Mouse (Mus musculus) forebrain, embryonic 10.5 days (tissue): ENCODE data around the gene Maml3. TPM values are rescaled to one million over a fixed set of nuclear protein-coding genes. Genes with fewer than 3 reads are reported as not detected.

Experiments used
- DNase-seq: peaks from one replicate; pipeline ENCODE4 v3.0.0-alpha.2; 2017; ENCODE audit warnings: low spot score; ENCODE audit errors: extremely low spot score
- H3K27ac ChIP-seq: fragments of 300-500 bp; sonication (generic); 2 replicates; pipeline ENCODE4 v1.5.1; 2016; ENCODE audit warnings: mild to moderate bottlenecking
- H3K27me3 ChIP-seq: fragments of 300-500 bp; sonication (generic); 2 replicates; pipeline ENCODE4 v1.6.1; 2016; ENCODE audit warnings: mild to moderate bottlenecking; ENCODE audit not compliant: poor library complexity, severe bottlenecking
- H3K36me3 ChIP-seq: fragments of 300-500 bp; sonication (generic); replicated peaks from 2 replicates; pipeline ENCODE4 v1.6.1; 2016; ENCODE audit warnings: mild to moderate bottlenecking, moderate library complexity
- H3K4me1 ChIP-seq: fragments of 300-500 bp; sonication (generic); 2 replicates; pipeline ENCODE4 v1.6.1; 2016
- H3K4me3 ChIP-seq: fragments of 300-500 bp; sonication (generic); 2 replicates; pipeline ENCODE4 v1.5.1; 2016; ENCODE audit warnings: mild to moderate bottlenecking, moderate library complexity
- H3K9me3 ChIP-seq: fragments of 300-500 bp; sonication (generic); 2 replicates; pipeline ENCODE4 v1.6.1; 2016; ENCODE audit warnings: mild to moderate bottlenecking, moderate library complexity
- WGBS: fragments of 180-500 bp; shearing (Covaris S2); methylation state at CpG from one replicate; pipeline ENCODE4 v1.1.7; 2016; 5-methylcytosine and 5-hydroxymethylcytosine counted together
- polyA plus RNA-seq: library from polyadenylated mRNA; unstranded; fragments of >200 nt; fragmentation: Nextera tagmentation; extraction: Ambion mirVana; gene quantifications from 2 replicates; pipeline ENCODE4 v1.2.1, GENCODE M21; 2016

Gene Maml3
- polyA plus RNA-seq, 1 experiment from 2014 or later = 5.6 TPM

DNA sequence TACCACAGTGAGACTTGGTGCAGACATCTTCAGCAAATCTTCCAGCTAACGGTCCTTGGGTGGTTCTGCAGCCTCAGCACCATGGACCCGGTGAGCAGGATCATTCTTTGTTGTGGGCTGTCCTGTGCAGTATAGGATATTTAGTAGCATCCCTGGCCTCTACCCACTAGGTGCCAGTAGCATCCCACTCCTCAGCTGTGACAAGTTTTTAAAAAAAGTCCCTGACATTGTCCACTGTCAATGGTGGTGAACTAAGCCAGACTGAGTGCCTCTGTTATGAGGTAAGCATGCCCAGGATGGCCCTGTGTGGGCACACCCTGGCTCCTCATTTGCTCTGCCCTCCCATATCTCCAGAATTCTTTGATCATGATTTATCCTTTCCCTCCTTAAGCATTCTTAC is 453.7 kb downstream of the Maml3 start:
- 90% methylated on average over 2 of the region's 2 CpGs for WGBS
- Histone ChIP-seq H3K4me3 (no peak overlapping the region), H3K27me3 (no peaks in the 10 kb centered on the region), H3K36me3 (no peaks in the 10 kb centered on the region), H3K4me1 (peaks cover 40% of the 10 kb centered on the region), H3K9me3 (no peaks in the 10 kb centered on the region), H3K27ac (no peak overlapping the region)
- no peak for DNase-seq

DNA sequence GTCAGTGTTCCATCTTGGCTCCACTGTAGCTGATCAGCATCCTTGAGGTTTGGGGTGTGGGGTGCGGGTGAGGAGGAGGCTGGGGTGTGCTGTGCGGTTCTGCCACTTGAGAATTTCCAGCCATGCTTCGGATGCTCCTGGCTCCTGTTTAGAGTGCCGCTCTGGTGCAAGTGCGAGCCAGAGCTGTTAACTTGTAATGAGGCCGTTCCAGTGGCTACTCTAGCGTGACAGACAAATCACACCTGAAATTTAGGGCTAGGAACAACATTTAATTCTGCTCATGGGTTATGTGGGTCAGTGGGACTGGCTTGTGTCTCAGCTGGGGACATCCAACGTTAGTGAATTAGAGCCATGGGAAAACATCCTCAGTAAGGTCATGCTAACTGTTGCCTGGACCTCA is 454.9 kb downstream of the Maml3 start:
- Histone ChIP-seq H3K27ac (no peak overlapping the region), H3K9me3 (no peaks in the 10 kb centered on the region; the same call in 1 of the 2 replicates), H3K4me3 (no peak overlapping the region), H3K27me3 (no peaks in the 10 kb centered on the region), H3K4me1 (peaks cover 40% of the 10 kb centered on the region), H3K36me3 (no peaks in the 10 kb centered on the region)
- no peak for DNase-seq
- 83% methylated on average over 8 of the region's 8 CpGs for WGBS

DNA sequence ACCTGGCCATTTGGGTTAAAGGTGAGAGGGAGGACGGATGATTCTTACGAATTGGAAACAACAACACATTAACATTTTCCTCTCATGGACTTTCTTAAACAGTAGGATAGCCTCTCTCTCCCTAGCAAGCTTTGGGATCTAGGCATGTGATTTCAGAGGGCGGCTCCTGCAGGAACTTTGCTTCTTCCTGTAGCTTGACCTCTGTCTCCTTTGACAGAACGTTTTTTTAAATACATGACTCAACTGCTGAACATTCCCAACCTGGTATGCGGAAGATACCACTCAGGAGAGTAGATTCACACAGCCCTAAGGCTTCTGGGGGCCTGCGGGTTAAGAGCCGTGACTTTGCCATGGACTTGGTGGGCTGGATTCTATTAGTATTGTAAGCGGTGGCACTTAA is 455.4 kb downstream of the Maml3 start:
- Histone ChIP-seq H3K27ac (no peak overlapping the region), H3K9me3 (peaks cover 3% of the 10 kb centered on the region; the same call in 1 of the 2 replicates), H3K27me3 (no peaks in the 10 kb centered on the region), H3K4me3 (no peak overlapping the region), H3K36me3 (no peaks in the 10 kb centered on the region), H3K4me1 (peaks cover 40% of the 10 kb centered on the region)
- no peak for DNase-seq
- 73% methylated on average over 8 of the region's 8 CpGs for WGBS

DNA sequence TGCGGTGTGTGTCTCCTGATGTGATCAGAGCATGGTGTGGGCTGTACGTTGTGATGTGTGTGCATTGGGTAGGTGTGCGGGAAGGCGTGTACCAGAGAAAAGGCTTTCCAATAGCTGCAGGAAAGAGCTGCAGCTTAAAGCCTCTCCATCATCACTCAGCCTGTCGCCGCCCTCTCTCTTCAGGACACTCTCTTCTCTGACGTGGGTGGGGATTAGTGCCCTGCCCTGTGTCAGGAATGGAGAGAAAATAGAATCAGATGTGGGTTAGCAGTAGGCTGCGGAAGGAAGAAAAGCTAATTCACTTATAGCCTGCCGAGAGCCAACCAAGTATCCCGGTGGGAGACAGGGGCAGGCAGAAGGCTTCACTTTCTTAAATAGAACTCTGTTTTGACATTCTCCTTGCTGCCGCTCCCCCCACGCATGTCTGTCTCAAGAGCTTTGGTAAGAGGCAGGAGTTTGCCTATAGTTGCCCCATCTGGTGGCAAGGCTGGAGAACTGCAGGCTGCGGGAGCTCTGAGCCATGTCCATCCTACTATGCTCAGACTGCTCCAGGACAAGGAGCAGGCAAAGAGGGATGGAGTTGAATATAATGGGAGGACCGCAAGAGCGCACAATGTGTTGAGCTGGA is 456.7 kb downstream of the Maml3 start:
- Histone ChIP-seq H3K27me3 (no peaks in the 10 kb centered on the region), H3K27ac (peak overlapping the region; percentile 41; the same call in 1 of the 2 replicates), H3K9me3 (peaks cover 3% of the 10 kb centered on the region; the same call in 1 of the 2 replicates), H3K36me3 (no peaks in the 10 kb centered on the region), H3K4me3 (peak overlapping the region; percentile 24; the same call in 1 of the 2 replicates), H3K4me1 (peaks cover 34% of the 10 kb centered on the region)
- 40% methylated on average over 15 of the region's 15 CpGs for WGBS
- DNase-seq = peak; percentile 80

DNA sequence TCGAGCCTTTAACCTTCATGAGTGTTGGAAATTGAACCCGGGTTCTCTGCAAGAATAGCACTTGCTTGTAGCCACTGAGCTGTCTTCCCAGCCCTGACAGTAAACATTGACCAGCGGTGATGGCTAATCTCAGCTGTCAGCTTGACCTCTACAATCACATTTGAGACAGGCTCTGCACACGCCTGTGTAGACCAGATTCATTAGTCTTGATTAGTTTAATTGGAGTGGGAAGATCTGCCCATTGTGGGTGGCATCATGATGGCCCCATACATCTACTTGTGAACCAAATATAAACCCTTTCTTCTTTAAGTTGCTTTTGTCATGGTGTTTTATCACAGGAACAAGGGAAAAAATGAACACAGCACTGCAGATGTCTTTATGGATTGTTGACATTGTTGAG is 457.5 kb downstream of the Maml3 start:
- no peak for DNase-seq
- Histone ChIP-seq H3K27me3 (no peaks in the 10 kb centered on the region), H3K36me3 (no peaks in the 10 kb centered on the region), H3K4me1 (peaks cover 29% of the 10 kb centered on the region), H3K4me3 (no peak overlapping the region), H3K9me3 (peaks cover 3% of the 10 kb centered on the region; the same call in 1 of the 2 replicates), H3K27ac (no peak overlapping the region)
- WGBS = 90% methylated on average over 4 of the region's 4 CpGs

DNA sequence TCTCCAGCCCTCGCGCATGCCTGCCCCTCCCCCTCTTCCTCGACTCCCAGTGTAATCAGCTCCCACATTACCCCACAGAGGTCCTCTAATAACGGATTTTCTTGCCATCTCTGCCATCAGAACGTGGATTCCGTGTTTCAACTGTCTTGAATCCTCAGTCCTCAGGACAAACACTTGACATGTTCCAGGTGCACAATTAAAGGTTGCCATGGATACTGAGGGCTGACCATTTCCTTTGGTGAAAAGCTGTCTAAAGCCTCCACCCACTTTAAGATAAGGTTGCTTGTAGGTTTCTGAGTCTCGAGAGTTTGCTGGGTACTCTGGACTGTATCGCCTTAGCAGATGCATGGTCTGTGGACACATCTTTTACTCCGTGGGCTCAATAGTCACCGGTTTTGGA is 458.6 kb downstream of the Maml3 start:
- Histone ChIP-seq H3K4me1 (peaks cover 24% of the 10 kb centered on the region), H3K27me3 (no peaks in the 10 kb centered on the region)

DNA sequence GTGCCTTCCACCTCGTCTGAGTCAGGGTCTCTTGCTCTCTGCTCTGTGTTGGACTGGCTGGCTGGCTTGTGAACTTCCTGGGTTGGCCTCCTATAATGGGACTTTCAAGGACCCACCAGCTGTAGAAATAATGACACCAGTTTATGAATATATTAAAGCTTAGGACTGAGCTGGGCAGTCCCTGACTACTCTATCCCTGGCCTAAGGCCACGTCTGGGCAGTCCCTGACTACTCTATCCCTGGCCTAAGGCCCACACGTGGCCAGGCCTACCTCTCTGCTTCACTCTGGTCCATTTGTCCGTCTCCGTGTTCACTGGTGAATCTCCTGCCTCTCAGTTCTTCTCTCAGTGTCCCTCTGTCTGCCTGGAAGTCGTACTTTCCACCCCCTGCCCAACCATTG is 459.4 kb downstream of the Maml3 start:
- no peaks in the 10 kb centered on the region for H3K27me3 ChIP-seq
- no peaks in the 10 kb centered on the region for H3K36me3 ChIP-seq
- no peak overlapping the region for H3K4me3 ChIP-seq
- H3K27ac ChIP-seq = no peak overlapping the region
- peaks cover 24% of the 10 kb centered on the region for H3K4me1 ChIP-seq
- no peak for DNase-seq
- H3K9me3 ChIP-seq = peaks cover 3% of the 10 kb centered on the region; the same call in 1 of the 2 replicates
- 82% methylated on average over 6 of the region's 6 CpGs for WGBS

More for the DNA sequence above, 458.6 kb downstream of the Maml3 start:
- WGBS = 83% methylated on average over 10 of the region's 10 CpGs
- Histone ChIP-seq H3K36me3 (no peaks in the 10 kb centered on the region), H3K27ac (no peak overlapping the region), H3K9me3 (peaks cover 3% of the 10 kb centered on the region; the same call in 1 of the 2 replicates), H3K4me3 (no peak overlapping the region)
- DNase-seq = no peak

DNA sequence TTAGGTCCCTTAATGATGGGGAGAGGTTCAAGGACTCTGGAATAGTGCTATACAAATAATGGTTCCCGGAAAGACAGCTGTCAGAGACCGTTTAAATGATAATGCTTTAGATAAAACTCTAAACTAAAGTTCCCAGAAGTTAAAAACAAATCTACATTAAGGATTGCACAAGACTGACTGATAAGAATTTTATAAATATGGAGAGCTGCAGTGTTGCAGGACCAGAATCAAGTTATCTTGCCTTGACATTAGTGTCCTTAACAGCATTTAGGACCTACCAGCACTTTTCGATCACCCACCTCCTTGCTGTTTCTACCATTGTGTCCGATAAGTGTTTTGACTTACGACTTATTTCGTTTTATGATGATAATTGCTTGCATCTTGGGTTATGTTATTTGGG is 466.6 kb downstream of the Maml3 start:
- H3K4me1 ChIP-seq = 0 out of 2 replicates have a peak, but pooled peaks cover 7% of the 10 kb centered on the region
- no peaks in the 10 kb centered on the region for H3K27me3 ChIP-seq
- no peaks in the 10 kb centered on the region for H3K36me3 ChIP-seq
- 91% methylated on average over 6 of the region's 6 CpGs for WGBS
- no peak overlapping the region for H3K27ac ChIP-seq
- H3K4me3 ChIP-seq = no peak overlapping the region
- no peak for DNase-seq
- H3K9me3 ChIP-seq = peaks cover 5% of the 10 kb centered on the region; the same call in 1 of the 2 replicates

DNA sequence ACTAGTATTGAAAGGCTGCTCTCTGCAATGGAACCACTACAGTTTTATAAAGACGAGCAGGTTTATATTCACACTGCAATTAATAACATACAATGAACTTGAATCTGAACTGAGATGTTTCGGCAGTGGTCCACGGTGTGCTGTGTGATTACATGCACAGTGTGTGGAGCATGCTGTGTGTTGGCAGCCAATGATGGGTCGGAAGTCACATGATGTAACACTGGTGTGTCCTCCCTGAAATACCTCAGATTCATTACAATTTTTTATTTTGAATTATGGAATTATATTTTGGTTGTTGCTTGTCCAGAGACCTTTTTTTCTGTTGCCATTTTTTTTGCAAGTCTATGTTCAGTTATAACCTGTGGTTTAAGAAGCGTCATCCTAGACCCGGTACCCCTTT is 467.6 kb downstream of the Maml3 start:
- no peak overlapping the region for H3K27ac ChIP-seq
- H3K36me3 ChIP-seq = no peaks in the 10 kb centered on the region
- 0 out of 2 replicates have a peak, but pooled peaks cover 4% of the 10 kb centered on the region for H3K4me1 ChIP-seq
- no peaks in the 10 kb centered on the region for H3K27me3 ChIP-seq
- WGBS = 97% methylated on average over 6 of the region's 6 CpGs
- no peak for DNase-seq
- no peak overlapping the region for H3K4me3 ChIP-seq
- peaks cover 6% of the 10 kb centered on the region; the same call in 1 of the 2 replicates for H3K9me3 ChIP-seq

DNA sequence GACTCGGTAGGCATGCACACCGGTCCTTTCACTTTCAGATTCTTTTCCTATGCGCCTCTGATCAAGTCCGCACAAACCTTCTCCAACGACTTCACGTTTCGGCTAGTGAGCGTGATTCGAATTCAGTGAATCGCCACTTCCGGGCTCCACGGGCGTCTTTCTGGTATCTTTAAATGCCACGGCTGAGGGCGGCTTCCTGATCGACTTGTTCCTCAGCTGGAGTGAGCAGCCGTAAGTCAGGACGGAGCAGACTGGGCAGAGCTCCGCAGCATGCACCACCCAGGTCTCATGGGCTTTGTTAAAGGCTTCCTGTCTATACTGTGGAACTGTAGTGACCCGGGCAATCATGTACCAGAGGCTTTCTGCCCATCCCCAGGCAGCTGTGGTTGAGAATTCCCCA is 468.2 kb downstream of the Maml3 start:
- WGBS = 93% methylated on average over 20 of the region's 20 CpGs
- Histone ChIP-seq H3K4me1 (0 out of 2 replicates have a peak, but pooled peaks cover 4% of the 10 kb centered on the region), H3K4me3 (no peak overlapping the region), H3K36me3 (no peaks in the 10 kb centered on the region), H3K27ac (no peak overlapping the region), H3K9me3 (peaks cover 10% of the 10 kb centered on the region; the same call in 1 of the 2 replicates), H3K27me3 (no peaks in the 10 kb centered on the region)
- DNase-seq = no peak

DNA sequence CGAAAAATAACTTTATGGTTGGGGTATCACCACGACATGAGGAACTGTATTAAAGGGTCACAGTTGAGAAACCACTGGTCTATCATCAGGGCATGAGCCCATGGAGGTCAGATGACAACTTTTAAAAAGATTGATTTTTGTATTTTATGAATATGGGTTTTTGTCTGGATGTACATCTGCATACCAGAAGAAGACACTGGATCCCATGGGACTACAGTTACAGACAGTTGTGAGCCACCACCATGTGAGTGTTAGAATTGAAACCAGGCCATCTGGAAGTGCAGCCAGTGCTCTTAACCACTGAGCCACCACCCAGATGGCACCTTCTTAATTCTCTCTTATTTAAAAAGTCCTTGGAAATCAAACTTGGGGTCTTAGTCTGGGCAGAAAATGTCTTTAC is 468.9 kb downstream of the Maml3 start:
- Histone ChIP-seq H3K4me3 (no peak overlapping the region), H3K4me1 (0 out of 2 replicates have a peak, but pooled peaks cover 4% of the 10 kb centered on the region), H3K27me3 (no peaks in the 10 kb centered on the region), H3K9me3 (peaks cover 17% of the 10 kb centered on the region; the same call in 1 of the 2 replicates), H3K36me3 (no peaks in the 10 kb centered on the region), H3K27ac (no peak overlapping the region)
- WGBS = 80% methylated on average over 2 of the region's 2 CpGs
- no peak for DNase-seq
